ENCODE assay signal across 8 mouse cellular contexts in the genomic region with DNA sequence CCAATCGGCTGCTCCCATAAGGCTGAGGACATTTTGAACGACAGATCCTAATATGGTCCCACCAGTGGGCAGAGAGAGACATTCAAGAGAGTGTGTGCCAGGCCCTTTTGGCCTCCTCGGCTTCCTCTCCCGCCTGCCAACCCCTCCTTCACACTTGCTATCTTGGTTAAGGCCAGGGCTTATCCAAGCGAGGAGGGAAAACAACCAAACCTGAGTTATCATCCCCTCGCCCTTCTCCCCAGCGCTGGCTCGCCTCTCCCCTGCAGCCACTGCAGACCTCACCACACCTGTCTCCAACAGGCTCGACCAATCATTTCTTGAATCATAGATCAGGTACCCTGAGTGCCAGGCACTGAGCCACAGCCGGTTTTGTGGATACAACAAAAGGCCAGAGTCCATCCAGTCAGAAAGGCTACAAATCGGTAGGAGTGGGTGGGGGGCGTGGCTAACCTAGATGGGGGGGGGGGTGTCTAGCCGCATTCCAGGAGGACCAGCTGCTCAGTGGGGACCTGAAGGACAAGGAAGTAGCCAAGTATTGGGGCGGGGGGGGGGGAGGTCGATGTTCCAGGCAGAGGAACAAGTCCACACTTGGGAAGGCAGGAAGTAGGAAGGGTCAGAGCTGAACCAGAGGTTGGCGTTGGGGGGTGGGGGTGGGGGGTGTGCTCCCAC. TPM values are rescaled to one million over a fixed set of nuclear protein-coding genes. Genes with fewer than 3 reads are reported as not detected.
DNase-seq lines count a peak whose midpoint lies in the region; ATAC-seq and TF ChIP-seq lines count a peak whose summit lies in the region.

No protein-coding gene starts in this region.

- TF ChIP-seq CTCF in small intestine, adult 2 months (IDR thresholded peaks at IDR 0.05; ENCODE audit: extremely low read depth, insufficient read length, insufficient replicate concordance, low read depth, low read length) = no peak

- TF ChIP-seq POLR2A in small intestine, adult 2 months (IDR thresholded peaks at IDR 0.05; ENCODE audit: low read depth, low read length) = no peak

- WGBS in midbrain, embryonic 16.5 days = 35% methylated on average over 12 of the region's 16 CpGs
- WGBS in midbrain, embryonic 13.5 days = 27% methylated on average over 15 of the region's 16 CpGs
- 28% methylated on average over 15 of the region's 16 CpGs for WGBS in embryonic facial prominence, embryonic 14.5 days
- 15% methylated on average over 16 of the region's 16 CpGs for WGBS in small intestine, adult 2 months

- no peak for ATAC-seq in midbrain, embryonic 16.5 days
- ATAC-seq in midbrain, embryonic 13.5 days = no peak
- peak; percentile 38; the same call in 1 of the 2 replicates for ATAC-seq in embryonic facial prominence, embryonic 14.5 days (ENCODE audit: low read depth)
- no peak for ATAC-seq in frontal cortex, adult (ENCODE audit: low TSS enrichment)

- H3K9ac ChIP-seq in midbrain, embryonic 16.5 days (ENCODE audit: low read depth, low read length) = no peak overlapping the region
- no peak overlapping the region for H3K9ac ChIP-seq in midbrain, embryonic 13.5 days (replicated peaks)
- H3K9ac ChIP-seq in embryonic facial prominence, embryonic 14.5 days (ENCODE audit: low read depth, low read length) = no peak overlapping the region

- no peaks in the 10 kb centered on the region for H3K27me3 ChIP-seq in midbrain, embryonic 16.5 days (ENCODE audit: control insufficient read depth, insufficient read depth, low read depth, low read length)
- H3K27me3 ChIP-seq in midbrain, embryonic 13.5 days = no peaks in the 10 kb centered on the region
- H3K27me3 ChIP-seq in embryonic facial prominence, embryonic 14.5 days (replicated peaks; ENCODE audit: control insufficient read depth, insufficient read depth, low read length) = no peaks in the 10 kb centered on the region
- no peaks in the 10 kb centered on the region for H3K27me3 ChIP-seq in small intestine, adult 2 months (ENCODE audit: control insufficient read depth, insufficient read depth, low read length)

- H3K4me2 ChIP-seq in midbrain, embryonic 16.5 days (ENCODE audit: low read length) = peak overlapping the region; percentile 23; the same call in 1 of the 2 replicates
- no peak overlapping the region for H3K4me2 ChIP-seq in midbrain, embryonic 13.5 days (replicated peaks)
- no peak overlapping the region for H3K4me2 ChIP-seq in embryonic facial prominence, embryonic 14.5 days (ENCODE audit: low read depth, low read length)

- H3K4me3 ChIP-seq in midbrain, embryonic 16.5 days (ENCODE audit: low read depth, low read length) = no peak overlapping the region
- no peak overlapping the region for H3K4me3 ChIP-seq in midbrain, embryonic 13.5 days (replicated peaks)
- no peak overlapping the region for H3K4me3 ChIP-seq in embryonic facial prominence, embryonic 14.5 days (ENCODE audit: low read depth, low read length)
- H3K4me3 ChIP-seq in small intestine, adult 2 months (ENCODE audit: low read depth, low read length) = peak overlapping the region; percentile 1; the same call in 1 of the 2 replicates

- H3K36me3 ChIP-seq in midbrain, embryonic 16.5 days (ENCODE audit: control insufficient read depth, insufficient read depth, low read length) = no peaks in the 10 kb centered on the region
- no peaks in the 10 kb centered on the region for H3K36me3 ChIP-seq in midbrain, embryonic 13.5 days
- H3K36me3 ChIP-seq in embryonic facial prominence, embryonic 14.5 days (ENCODE audit: control insufficient read depth, insufficient read depth, low read length) = no peaks in the 10 kb centered on the region
- peaks cover 18% of the 10 kb centered on the region for H3K36me3 ChIP-seq in small intestine, adult 2 months (ENCODE audit: control insufficient read depth, insufficient read depth, low read length)

- DNase-seq in embryonic facial prominence, embryonic 14.5 days (ENCODE audit: low spot score) = no peak
- DNase-seq in kidney, postnatal 25 days = peak; percentile 70 to 88
- no peak for DNase-seq in adipocyte (ENCODE audit: low spot score)
- DNase-seq in urinary bladder, postnatal 36 days (ENCODE audit: low spot score in 2 of 2) = no peak

- H3K27ac ChIP-seq in midbrain, embryonic 16.5 days (ENCODE audit: low read length) = 0 out of 2 replicates have a peak overlapping the region, but pooled peaks have one; percentile 37
- no peak overlapping the region for H3K27ac ChIP-seq in midbrain, embryonic 13.5 days
- peak overlapping the region; percentile 55; the same call in 1 of the 2 replicates for H3K27ac ChIP-seq in embryonic facial prominence, embryonic 14.5 days (replicated peaks; ENCODE audit: low read depth, low read length)
- peak overlapping the region; percentile 63 for H3K27ac ChIP-seq in small intestine, adult 2 months (ENCODE audit: insufficient read depth, low read depth, low read length)

- H3K4me1 ChIP-seq in midbrain, embryonic 16.5 days (ENCODE audit: control insufficient read depth, insufficient read depth, low read length) = peaks cover 5% of the 10 kb centered on the region; the same call in 1 of the 2 replicates
- H3K4me1 ChIP-seq in midbrain, embryonic 13.5 days (replicated peaks) = peaks cover 6% of the 10 kb centered on the region; the same call in 1 of the 2 replicates
- H3K4me1 ChIP-seq in embryonic facial prominence, embryonic 14.5 days (ENCODE audit: control insufficient read depth, insufficient read depth, low read length) = peaks cover 22% of the 10 kb centered on the region
- peaks cover 15% of the 10 kb centered on the region for H3K4me1 ChIP-seq in small intestine, adult 2 months (ENCODE audit: control insufficient read depth, insufficient read depth, insufficient read length, low read length)

- no peaks in the 10 kb centered on the region for H3K9me3 ChIP-seq in midbrain, embryonic 16.5 days (replicated peaks; ENCODE audit: control insufficient read depth, low read length, poor library complexity, severe bottlenecking)
- H3K9me3 ChIP-seq in midbrain, embryonic 13.5 days = no peaks in the 10 kb centered on the region
- no peaks in the 10 kb centered on the region for H3K9me3 ChIP-seq in embryonic facial prominence, embryonic 14.5 days (ENCODE audit: control insufficient read depth, low read length)

RNA-seq across cellular contexts. Expression of a gene that starts 26.6 kb away (rescaled TPM):
- polyA plus RNA-seq in midbrain, embryonic 16.5 days (2015; fragmentation: Nextera tagmentation; extraction: Ambion mirVana) = 20.1 and 27.1 TPM in 2 replicates
- polyA plus RNA-seq in midbrain, embryonic 13.5 days (2015; fragmentation: Nextera tagmentation; extraction: Ambion mirVana) = 28.8 and 34.2 TPM in 2 replicates
- 83.4 and 92.4 TPM in 2 replicates for polyA plus RNA-seq in embryonic facial prominence, embryonic 14.5 days (2014; fragmentation: Nextera tagmentation; extraction: Ambion mirVana)
- 37.6 and 97.6 TPM in 2 replicates for polyA plus RNA-seq in small intestine, adult 2 months (2012; rRNA removed)

Comparison
In these comparisons a context has a peak if more than half of its experiments do, and no peak if none do; other contexts are left out.
1. DNase-seq: peak in kidney, postnatal 25 days (2 of 2); none in embryonic facial prominence, embryonic 14.5 days (single experiment), adipocyte (single experiment) and urinary bladder, postnatal 36 days (0 of 2).